Mouse (Mus musculus): ENCODE measurements around the gene Kcnq2. TPM values are rescaled to one million over a fixed set of nuclear protein-coding genes. Genes with fewer than 3 reads are reported as not detected.
A peak's percentile ranks its signal among the peaks of the same experiment; 100 is the strongest.

Gene Kcnq2
- 0.75 and 1.0 TPM in 2 replicates for polyA plus RNA-seq (2015; fragmentation: Nextera tagmentation; extraction: Ambion mirVana)

GRCm38 (mm10) chr2:181134591-181135445, at the start of gene Kcnq2:
Gene Kcnq2 (minus strand): TSS chr2:181135300.
- Histone ChIP-seq H3K4me1 (ENCODE audit: control insufficient read depth, insufficient read depth, low read length) (peaks cover 9% of the 10 kb centered on the region; the same call in 1 of the 2 replicates), H3K9me3 (ENCODE audit: control insufficient read depth, low read length) (no peaks in the 10 kb centered on the region), H3K4me2 (ENCODE audit: low read depth, low read length) (peak within 1 kb of the TSS; percentile 73), H3K36me3 (ENCODE audit: control insufficient read depth, insufficient read depth, low read length) (no peaks in the 10 kb centered on the region), H3K27me3 (replicated peaks; ENCODE audit: control insufficient read depth, insufficient read depth, low read length) (peaks cover 49% of the 10 kb centered on the region), H3K27ac (ENCODE audit: low read length) (no peak within 1 kb of the TSS), H3K4me3 (ENCODE audit: low read length) (peak within 1 kb of the TSS; percentile 50), H3K9ac (ENCODE audit: low read depth, low read length) (peak within 1 kb of the TSS; percentile 37)
- WGBS: under 1% methylated on average over 97 of the region's 104 CpGs
- no peak for ATAC-seq

GRCm38 (mm10) chr2:181180898-181181297, 45.8 kb upstream of the Kcnq2 start:
- Histone ChIP-seq H3K4me2 (ENCODE audit: low read depth, low read length) (no peak overlapping the region), H3K36me3 (ENCODE audit: control insufficient read depth, insufficient read depth, low read length) (no peaks in the 10 kb centered on the region), H3K4me1 (ENCODE audit: control insufficient read depth, insufficient read depth, low read length) (no peaks in the 10 kb centered on the region), H3K27ac (ENCODE audit: low read length) (no peak overlapping the region), H3K4me3 (ENCODE audit: low read length) (no peak overlapping the region), H3K27me3 (replicated peaks; ENCODE audit: control insufficient read depth, insufficient read depth, low read length) (no peaks in the 10 kb centered on the region), H3K9ac (ENCODE audit: low read depth, low read length) (no peak overlapping the region), H3K9me3 (ENCODE audit: control insufficient read depth, low read length) (no peaks in the 10 kb centered on the region)
- no peak for ATAC-seq
- WGBS: 65% methylated on average over 6 of the region's 6 CpGs

- Histone ChIP-seq H3K4me3 (ENCODE audit: low read length) (no peak overlapping the region), H3K4me1 (ENCODE audit: control insufficient read depth, insufficient read depth, low read length) (no peaks in the 10 kb centered on the region), H3K27ac (ENCODE audit: low read length) (no peak overlapping the region), H3K4me2 (ENCODE audit: low read depth, low read length) (no peak overlapping the region), H3K9ac (ENCODE audit: low read depth, low read length) (no peak overlapping the region), H3K36me3 (ENCODE audit: control insufficient read depth, insufficient read depth, low read length) (no peaks in the 10 kb centered on the region), H3K9me3 (ENCODE audit: control insufficient read depth, low read length) (no peaks in the 10 kb centered on the region), H3K27me3 (replicated peaks; ENCODE audit: control insufficient read depth, insufficient read depth, low read length) (no peaks in the 10 kb centered on the region)
- WGBS: 84% methylated on average over 5 of the region's 5 CpGs
- ATAC-seq: no peak
Measured at GRCm38 (mm10) chr2:181178471-181178870, 43.4 kb upstream of the Kcnq2 start.

DNA sequence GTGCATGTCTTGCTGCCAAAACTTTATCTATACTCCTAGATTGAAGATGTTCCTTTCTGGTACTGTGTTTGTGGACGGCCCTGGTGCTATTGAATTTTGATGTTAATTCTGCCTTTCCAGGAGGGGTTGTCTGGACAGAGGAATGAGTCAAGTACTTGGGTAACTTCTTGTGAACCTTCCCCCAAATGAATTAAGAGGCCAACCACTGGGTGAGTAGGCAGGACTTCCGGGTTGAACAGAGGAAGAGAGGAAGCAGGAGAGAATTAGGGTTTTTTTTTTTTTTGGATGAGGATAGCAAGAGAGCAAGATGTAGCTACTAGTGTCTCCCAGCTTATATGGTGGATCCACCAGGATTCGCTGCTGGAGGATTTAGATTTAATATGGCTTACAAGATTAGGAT, 42.9 kb upstream of the Kcnq2 start:
- no peak overlapping the region for H3K4me3 ChIP-seq (ENCODE audit: low read length)
- H3K27me3 ChIP-seq (replicated peaks; ENCODE audit: control insufficient read depth, insufficient read depth, low read length): no peaks in the 10 kb centered on the region
- no peak overlapping the region for H3K9ac ChIP-seq (ENCODE audit: low read depth, low read length)
- no peak for ATAC-seq
- H3K4me2 ChIP-seq (ENCODE audit: low read depth, low read length): no peak overlapping the region
- H3K27ac ChIP-seq (ENCODE audit: low read length): no peak overlapping the region
- WGBS: 87% methylated on average over 3 of the region's 3 CpGs
- no peaks in the 10 kb centered on the region for H3K9me3 ChIP-seq (ENCODE audit: control insufficient read depth, low read length)
- H3K4me1 ChIP-seq (ENCODE audit: control insufficient read depth, insufficient read depth, low read length): no peaks in the 10 kb centered on the region
- no peaks in the 10 kb centered on the region for H3K36me3 ChIP-seq (ENCODE audit: control insufficient read depth, insufficient read depth, low read length)

- ATAC-seq: no peak
- no peak overlapping the region for H3K9ac ChIP-seq (ENCODE audit: low read depth, low read length)
- H3K4me2 ChIP-seq (ENCODE audit: low read depth, low read length): no peak overlapping the region
- H3K9me3 ChIP-seq (ENCODE audit: control insufficient read depth, low read length): 0 out of 2 replicates have a peak, but pooled peaks cover under 1% of the 10 kb centered on the region
- no peaks in the 10 kb centered on the region for H3K4me1 ChIP-seq (ENCODE audit: control insufficient read depth, insufficient read depth, low read length)
- H3K27ac ChIP-seq (ENCODE audit: low read length): no peak overlapping the region
- H3K27me3 ChIP-seq (replicated peaks; ENCODE audit: control insufficient read depth, insufficient read depth, low read length): no peaks in the 10 kb centered on the region
- no peak overlapping the region for H3K4me3 ChIP-seq (ENCODE audit: low read length)
- H3K36me3 ChIP-seq (ENCODE audit: control insufficient read depth, insufficient read depth, low read length): no peaks in the 10 kb centered on the region
- WGBS: 83% methylated on average over 3 of the region's 3 CpGs
Measured at GRCm38 (mm10) chr2:181174646-181175045, 39.5 kb upstream of the Kcnq2 start.

DNA sequence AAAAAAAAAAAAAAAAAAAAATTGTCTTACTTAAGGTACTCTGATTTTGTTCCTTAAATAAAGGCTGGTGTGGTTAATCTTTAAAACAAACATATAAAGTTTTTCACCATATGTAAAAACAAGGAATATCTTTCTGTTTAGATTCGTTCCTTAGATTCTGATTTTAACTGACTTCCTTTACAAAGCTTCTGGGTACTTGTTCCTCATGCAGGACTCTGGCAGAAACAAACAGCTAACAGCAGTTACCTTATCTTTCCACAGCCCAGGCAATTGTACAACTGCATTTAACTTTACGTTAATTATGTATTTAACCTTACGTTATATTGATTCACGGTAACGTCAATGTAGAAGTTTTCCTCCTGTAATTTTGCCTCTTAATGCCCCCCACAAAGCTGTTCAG, 31.4 kb upstream of the Kcnq2 start:
- H3K4me1 ChIP-seq (ENCODE audit: control insufficient read depth, insufficient read depth, low read length): no peaks in the 10 kb centered on the region
- peaks cover 2% of the 10 kb centered on the region; the same call in 1 of the 2 replicates for H3K27me3 ChIP-seq (replicated peaks; ENCODE audit: control insufficient read depth, insufficient read depth, low read length)
- no peaks in the 10 kb centered on the region for H3K36me3 ChIP-seq (ENCODE audit: control insufficient read depth, insufficient read depth, low read length)
- 75% methylated on average over 5 of the region's 5 CpGs for WGBS
- no peak overlapping the region for H3K9ac ChIP-seq (ENCODE audit: low read depth, low read length)
- 0 out of 2 replicates have a peak, but pooled peaks cover 3% of the 10 kb centered on the region for H3K9me3 ChIP-seq (ENCODE audit: control insufficient read depth, low read length)
- no peak overlapping the region for H3K4me3 ChIP-seq (ENCODE audit: low read length)
- no peak overlapping the region for H3K4me2 ChIP-seq (ENCODE audit: low read depth, low read length)
- H3K27ac ChIP-seq (ENCODE audit: low read length): no peak overlapping the region
- ATAC-seq: no peak

- ATAC-seq: no peak
- H3K36me3 ChIP-seq (ENCODE audit: control insufficient read depth, insufficient read depth, low read length): no peaks in the 10 kb centered on the region
- H3K4me3 ChIP-seq (ENCODE audit: low read length): no peak overlapping the region
- no peaks in the 10 kb centered on the region for H3K9me3 ChIP-seq (ENCODE audit: control insufficient read depth, low read length)
- 71% methylated on average over 4 of the region's 4 CpGs for WGBS
- no peak overlapping the region for H3K4me2 ChIP-seq (ENCODE audit: low read depth, low read length)
- H3K27ac ChIP-seq (ENCODE audit: low read length): no peak overlapping the region
- H3K9ac ChIP-seq (ENCODE audit: low read depth, low read length): no peak overlapping the region
- no peaks in the 10 kb centered on the region for H3K4me1 ChIP-seq (ENCODE audit: control insufficient read depth, insufficient read depth, low read length)
- peaks cover 27% of the 10 kb centered on the region for H3K27me3 ChIP-seq (replicated peaks; ENCODE audit: control insufficient read depth, insufficient read depth, low read length)
Measured at GRCm38 (mm10) chr2:181160821-181161220, 25.7 kb upstream of the Kcnq2 start.

GRCm38 (mm10) chr2:181159771-181160170, 24.7 kb upstream of the Kcnq2 start:
- Histone ChIP-seq H3K4me2 (ENCODE audit: low read depth, low read length) (no peak overlapping the region), H3K27me3 (replicated peaks; ENCODE audit: control insufficient read depth, insufficient read depth, low read length) (peaks cover 36% of the 10 kb centered on the region), H3K4me3 (ENCODE audit: low read length) (no peak overlapping the region), H3K4me1 (ENCODE audit: control insufficient read depth, insufficient read depth, low read length) (no peaks in the 10 kb centered on the region), H3K9ac (ENCODE audit: low read depth, low read length) (no peak overlapping the region), H3K36me3 (ENCODE audit: control insufficient read depth, insufficient read depth, low read length) (no peaks in the 10 kb centered on the region), H3K27ac (ENCODE audit: low read length) (no peak overlapping the region), H3K9me3 (ENCODE audit: control insufficient read depth, low read length) (no peaks in the 10 kb centered on the region)
- 2% methylated on average over 2 of the region's 2 CpGs for WGBS
- ATAC-seq: no peak

- Histone ChIP-seq H3K27ac (ENCODE audit: low read length) (no peak overlapping the region), H3K4me3 (ENCODE audit: low read length) (no peak overlapping the region), H3K27me3 (replicated peaks; ENCODE audit: control insufficient read depth, insufficient read depth, low read length) (peaks cover 42% of the 10 kb centered on the region), H3K9me3 (ENCODE audit: control insufficient read depth, low read length) (no peaks in the 10 kb centered on the region), H3K36me3 (ENCODE audit: control insufficient read depth, insufficient read depth, low read length) (no peaks in the 10 kb centered on the region), H3K4me2 (ENCODE audit: low read depth, low read length) (no peak overlapping the region), H3K9ac (ENCODE audit: low read depth, low read length) (no peak overlapping the region), H3K4me1 (ENCODE audit: control insufficient read depth, insufficient read depth, low read length) (no peaks in the 10 kb centered on the region)
- ATAC-seq: no peak
- 49% methylated on average over 7 of the region's 7 CpGs for WGBS
Measured at GRCm38 (mm10) chr2:181159091-181159514, 24.0 kb upstream of the Kcnq2 start.
